ENCODE assay signal across 22 mouse cellular contexts in the genomic region with DNA sequence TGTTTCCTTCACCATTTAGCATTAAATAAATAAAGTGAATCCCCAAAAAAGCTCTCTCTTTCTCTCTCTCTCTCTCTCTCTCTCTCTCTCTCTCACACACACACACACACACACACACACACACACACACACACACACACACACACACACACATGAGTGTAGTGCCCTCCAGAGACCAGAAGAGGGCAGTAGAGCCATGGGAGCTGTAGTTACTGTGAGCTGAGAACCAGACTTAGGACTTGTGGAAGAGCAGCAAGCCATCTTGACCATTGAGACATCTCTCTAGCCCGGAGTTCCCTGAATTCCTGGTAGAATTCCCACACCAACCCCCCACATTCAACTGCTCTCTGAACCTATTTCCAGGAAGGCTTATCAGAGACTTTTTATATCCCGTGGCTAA.
DNase-seq lines count a peak whose midpoint lies in the region; ATAC-seq and TF ChIP-seq lines count a peak whose summit lies in the region.
"Had no signal": no experiment of that assay in that cellular context is flagged by ENCODE, and none has a peak within 500 bp of the region (broad histone marks: within the 10 kb centered on the region; RNA-seq: fewer than 3 reads in every experiment).

No protein-coding gene starts in this region.

- no peaks in the 10 kb centered on the region for H3K27me3 ChIP-seq in kidney, postnatal 0 days (ENCODE audit: insufficient read depth, low read length)
- H3K27me3 ChIP-seq in spleen, adult 2 months (ENCODE audit: control insufficient read depth, insufficient read depth, low read length), result no peaks in the 10 kb centered on the region
- no peaks in the 10 kb centered on the region for H3K27me3 ChIP-seq in stomach, postnatal 0 days (ENCODE audit: control insufficient read depth, insufficient read depth, low read length)
- 0 out of 2 replicates have a peak, but pooled peaks cover 5% of the 10 kb centered on the region for H3K27me3 ChIP-seq in embryonic facial prominence, embryonic 10.5 days (replicated peaks; ENCODE audit: low read depth, poor library complexity, severe bottlenecking)
- H3K27me3 ChIP-seq: forebrain, embryonic 15.5 days had no signal

- TF ChIP-seq CTCF in kidney, postnatal 0 days (IDR thresholded peaks at IDR 0.05; ENCODE audit: low read depth), result peak; percentile 47; the same call in 1 of the 2 replicates
- peak; percentile 15; the same call in 1 of the 2 replicates for TF ChIP-seq CTCF in spleen, adult 2 months (IDR thresholded peaks at IDR 0.05; ENCODE audit: extremely low read depth, insufficient read depth, insufficient read length, insufficient replicate concordance)
- peak; percentile 61 for TF ChIP-seq CTCF in stomach, postnatal 0 days (IDR thresholded peaks at IDR 0.05; ENCODE audit: low read depth)

- peaks cover 7% of the 10 kb centered on the region; the same call in 1 of the 2 replicates for H3K4me1 ChIP-seq in kidney, postnatal 0 days (replicated peaks; ENCODE audit: insufficient read depth, low read length)
- H3K4me1 ChIP-seq in spleen, adult 2 months (ENCODE audit: control insufficient read depth, insufficient read depth, insufficient read length), result no peaks in the 10 kb centered on the region
- peaks cover 5% of the 10 kb centered on the region; the same call in 1 of the 2 replicates for H3K4me1 ChIP-seq in stomach, postnatal 0 days (replicated peaks; ENCODE audit: control insufficient read depth, insufficient read depth)
- peaks cover 18% of the 10 kb centered on the region for H3K4me1 ChIP-seq in embryonic facial prominence, embryonic 10.5 days
- H3K4me1 ChIP-seq: megakaryocyte, embryonic 14.5 days had no signal

- no peak for TF ChIP-seq POLR2A in spleen, adult 2 months (IDR thresholded peaks at IDR 0.05; ENCODE audit: low read depth, low read length)

- H3K4me3 ChIP-seq in kidney, postnatal 0 days (replicated peaks; ENCODE audit: low read depth, low read length), result no peak overlapping the region
- H3K4me3 ChIP-seq in spleen, adult 2 months (ENCODE audit: extremely low read depth, insufficient read depth, insufficient read length), result no peak overlapping the region
- H3K4me3 ChIP-seq in stomach, postnatal 0 days (ENCODE audit: low read depth, low read length), result no peak overlapping the region
- no peak overlapping the region for H3K4me3 ChIP-seq in embryonic facial prominence, embryonic 10.5 days
- H3K4me3 ChIP-seq: erythroblast, embryonic 14.5 days; forebrain, embryonic 15.5 days; hindbrain, embryonic 13.5 days; limb, embryonic 12.5 days; megakaryocyte, embryonic 14.5 days; neural tube, embryonic 12.5 days had no signal

- H3K9ac ChIP-seq in kidney, postnatal 0 days (ENCODE audit: low read depth, low read length), result no peak overlapping the region
- H3K9ac ChIP-seq in stomach, postnatal 0 days (ENCODE audit: low read length), result no peak overlapping the region
- H3K9ac ChIP-seq: forebrain, embryonic 15.5 days; hindbrain, embryonic 13.5 days; limb, embryonic 12.5 days; neural tube, embryonic 12.5 days had no signal

- no peaks in the 10 kb centered on the region for H3K9me3 ChIP-seq in kidney, postnatal 0 days (replicated peaks; ENCODE audit: low read length)
- H3K9me3 ChIP-seq in stomach, postnatal 0 days (ENCODE audit: control insufficient read depth, low read length), result no peaks in the 10 kb centered on the region
- no peaks in the 10 kb centered on the region for H3K9me3 ChIP-seq in embryonic facial prominence, embryonic 10.5 days
- H3K9me3 ChIP-seq: forebrain, embryonic 15.5 days; hindbrain, embryonic 13.5 days; limb, embryonic 12.5 days had no signal

- TF ChIP-seq EP300 in stomach, postnatal 0 days (optimal IDR thresholded peaks at IDR 0.05), result no peak

- H3K36me3 ChIP-seq in kidney, postnatal 0 days (ENCODE audit: insufficient read depth, low read length), result no peaks in the 10 kb centered on the region
- no peaks in the 10 kb centered on the region for H3K36me3 ChIP-seq in spleen, adult 2 months (ENCODE audit: control insufficient read depth, insufficient read depth, low read length)
- no peaks in the 10 kb centered on the region for H3K36me3 ChIP-seq in stomach, postnatal 0 days (ENCODE audit: control insufficient read depth, insufficient read depth, low read length)
- H3K36me3 ChIP-seq in embryonic facial prominence, embryonic 10.5 days (replicated peaks), result no peaks in the 10 kb centered on the region
- H3K36me3 ChIP-seq: forebrain, embryonic 15.5 days; hindbrain, embryonic 13.5 days; limb, embryonic 12.5 days; neural tube, embryonic 12.5 days had no signal

- WGBS in kidney, postnatal 0 days, result 95% methylated on average over 2 of the region's 2 CpGs
- WGBS in spleen, adult 2 months, result 93% methylated on average over 2 of the region's 2 CpGs
- WGBS in stomach, postnatal 0 days, result 93% methylated on average over 2 of the region's 2 CpGs
- WGBS in embryonic facial prominence, embryonic 10.5 days, result 91% methylated on average over 2 of the region's 2 CpGs

- no peak overlapping the region for H3K4me2 ChIP-seq in kidney, postnatal 0 days (ENCODE audit: low read length)
- H3K4me2 ChIP-seq in stomach, postnatal 0 days (replicated peaks; ENCODE audit: low read depth), result no peak overlapping the region
- H3K4me2 ChIP-seq: forebrain, embryonic 15.5 days; hindbrain, embryonic 13.5 days; limb, embryonic 12.5 days; neural tube, embryonic 12.5 days had no signal

- H3K27ac ChIP-seq in kidney, postnatal 0 days, result no peak overlapping the region
- no peak overlapping the region for H3K27ac ChIP-seq in spleen, adult 2 months (ENCODE audit: insufficient read depth, low read length)
- no peak overlapping the region for H3K27ac ChIP-seq in stomach, postnatal 0 days (replicated peaks)
- H3K27ac ChIP-seq in embryonic facial prominence, embryonic 10.5 days (replicated peaks), result no peak overlapping the region
- H3K27ac ChIP-seq: forebrain, embryonic 15.5 days; hindbrain, embryonic 13.5 days; limb, embryonic 12.5 days; neural tube, embryonic 12.5 days had no signal

- ATAC-seq in kidney, postnatal 0 days (replicated peaks; ENCODE audit: low FRiP score, low read depth), result no peak
- no peak for ATAC-seq in stomach, postnatal 0 days (ENCODE audit: low FRiP score, low TSS enrichment)
- ATAC-seq: forebrain, embryonic 15.5 days; midbrain, embryonic 16.5 days had no signal

- DNase-seq in kidney, postnatal 0 days (ENCODE audit: low spot score), result no peak
- DNase-seq in kidney, postnatal 25 days, result no peak
- no peak for DNase-seq in spleen, adult 2 months (ENCODE audit: low read depth in 1 of 2, low spot score in 2 of 2)
- no peak for DNase-seq in spleen, adult 12 weeks (ENCODE audit: low spot score)
- peak; percentile 77 for DNase-seq in R1 (ENCODE audit: low read depth, low spot score)
- DNase-seq in stomach, postnatal 0 days (ENCODE audit: low spot score), result no peak
- DNase-seq in embryonic facial prominence, embryonic 10.5 days (ENCODE audit: low spot score), result no peak
- no peak for DNase-seq in cerebellum, adult 18-20 months
- DNase-seq: adrenal gland, adult 2 months; cerebellum, adult 11-12 months; heart, postnatal 14 days; kidney, adult 11 months; kidney, postnatal 36 days; layer of hippocampus, adult 9-11 months; right cerebral cortex, postnatal 25 days had no signal
